Mouse (Mus musculus) ES-CJ7 (cell line): ENCODE data around the gene Anxa2.
A peak's percentile ranks its signal among the peaks of the same experiment; 100 is the strongest.

Experiments
- DNase-seq: peaks from one replicate; pipeline ENCODE4 v3.0.0; 2011; ENCODE audit warnings: low read depth, low spot score

The Anxa2 gene

GRCm38 (mm10) chr9:69453066-69453900, at the start of gene Anxa2:
TSS of gene Anxa2 (plus strand) at chr9:69453620.
- DNase-seq: peak; percentile 78

GRCm38 (mm10) chr9:69404671-69405070, 48.7 kb upstream of the Anxa2 start:
- no peak for DNase-seq

GRCm38 (mm10) chr9:69419476-69419875, 33.9 kb upstream of the Anxa2 start:
- DNase-seq: peak; percentile 48

- DNase-seq: no peak
Observed at GRCm38 (mm10) chr9:69430531-69430930, 22.9 kb upstream of the Anxa2 start.

- DNase-seq: no peak
Observed at GRCm38 (mm10) chr9:69431863-69432555, 21.4 kb upstream of the Anxa2 start.

GRCm38 (mm10) chr9:69435194-69435593, 18.2 kb upstream of the Anxa2 start:
- DNase-seq: no peak

- no peak for DNase-seq
Observed at GRCm38 (mm10) chr9:69435662-69436061, 17.8 kb upstream of the Anxa2 start.

- no peak for DNase-seq
Observed at GRCm38 (mm10) chr9:69439805-69440357, 13.5 kb upstream of the Anxa2 start.

- no peak for DNase-seq
Observed at GRCm38 (mm10) chr9:69442471-69443038, 10.9 kb upstream of the Anxa2 start.

- DNase-seq: no peak
Observed at GRCm38 (mm10) chr9:69443203-69443602, 10.2 kb upstream of the Anxa2 start.

- no peak for DNase-seq
Observed at GRCm38 (mm10) chr9:69448801-69449200, 4.6 kb upstream of the Anxa2 start.

- no peak for DNase-seq
Observed at GRCm38 (mm10) chr9:69450636-69451035, 2.8 kb upstream of the Anxa2 start.

- DNase-seq: no peak
Observed at GRCm38 (mm10) chr9:69451886-69452810, 1.3 kb upstream of the Anxa2 start.

GRCm38 (mm10) chr9:69453901-69454666, 664 bp downstream of the Anxa2 start:
- no peak for DNase-seq

GRCm38 (mm10) chr9:69454691-69455090, 1.3 kb downstream of the Anxa2 start:
- no peak for DNase-seq

GRCm38 (mm10) chr9:69455391-69455790, 2.0 kb downstream of the Anxa2 start:
- DNase-seq: no peak

- no peak for DNase-seq
Observed at GRCm38 (mm10) chr9:69456406-69457075, 3.1 kb downstream of the Anxa2 start.

GRCm38 (mm10) chr9:69457143-69457542, 3.7 kb downstream of the Anxa2 start:
- no peak for DNase-seq

- peak; percentile 34 for DNase-seq
Observed at GRCm38 (mm10) chr9:69457747-69458625, 4.6 kb downstream of the Anxa2 start.
